Mouse (Mus musculus) thymus, adult 2 months (tissue): ENCODE measurements around the gene Tmem120b.

Experiments used
- CTCF ChIP-seq: fragments of 200-500 bp; IDR thresholded peaks from 2 replicates; pipeline ENCODE4 v1.5.1; 2012; ENCODE audit warnings: mild to moderate bottlenecking, control low read depth, low read length, moderate library complexity, borderline replicate concordance; ENCODE audit not compliant: control insufficient read depth, poor library complexity, insufficient read depth; ENCODE audit errors: extremely low read depth
- POLR2A ChIP-seq: fragments of 200-500 bp; IDR thresholded peaks from 2 replicates; pipeline ENCODE4 v1.6.1; 2012; ENCODE audit warnings: mild to moderate bottlenecking, low read length, control low read depth, moderate library complexity; ENCODE audit not compliant: control insufficient read depth, poor library complexity, insufficient read depth; ENCODE audit errors: extremely low read depth

GRCm38 (mm10) chr5:123137044-123137909 is 69.1 kb downstream of the Tmem120b start:
- 0 out of 2 replicates have a peak, but pooled peaks have one; percentile 11 for TF ChIP-seq CTCF
- TF ChIP-seq POLR2A, result no peak
